Mouse (Mus musculus) brain, embryonic 14.5 days (tissue): Measurements from ENCODE around the gene Slc26a8.

Experiments
- CTCF ChIP-seq: fragments of 200-500 bp; IDR thresholded peaks from 2 replicates; pipeline ENCODE4 v1.5.1; 2012; ENCODE audit warnings: inconsistent platforms, mild to moderate bottlenecking, moderate library complexity, borderline replicate concordance; ENCODE audit not compliant: insufficient read depth, insufficient read length; ENCODE audit errors: extremely low read depth
- POLR2A ChIP-seq: fragments of 200-500 bp; IDR thresholded peaks from 2 replicates; pipeline ENCODE4 v1.6.1; 2012; ENCODE audit warnings: mild to moderate bottlenecking, inconsistent platforms, borderline replicate concordance; ENCODE audit not compliant: poor library complexity, insufficient read depth, insufficient read length, severe bottlenecking; ENCODE audit errors: extremely low read depth

DNA sequence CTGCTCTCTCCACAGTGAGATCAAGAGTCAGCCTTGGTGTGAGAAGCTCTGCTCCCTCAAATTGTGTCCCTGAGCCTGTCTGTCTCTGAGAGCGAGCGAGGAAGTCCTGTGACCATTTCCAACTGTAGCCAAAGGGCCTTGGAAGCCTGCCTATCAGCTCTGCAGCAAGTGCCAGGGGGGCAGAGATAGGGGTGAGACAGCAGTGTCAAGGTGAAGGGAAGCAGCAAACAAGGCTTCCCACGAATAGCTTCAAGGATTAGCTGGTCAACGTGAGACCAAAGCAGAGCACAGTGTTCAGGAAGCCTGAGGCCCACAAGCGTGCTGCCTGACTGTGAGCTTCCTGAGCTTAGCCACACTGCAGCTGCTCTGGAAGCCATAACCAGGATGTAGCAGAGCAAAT, 98.6 kb downstream of the Slc26a8 start:
- no peak for TF ChIP-seq CTCF
- TF ChIP-seq POLR2A, result no peak
